Mouse (Mus musculus): ENCODE measurements around the gene Matn4. TPM values are rescaled to one million over a fixed set of nuclear protein-coding genes. Genes with fewer than 3 reads are reported as not detected.

The Matn4 gene
- polyA plus RNA-seq, 1 experiment from 2014 or later = 1.9 TPM

DNA sequence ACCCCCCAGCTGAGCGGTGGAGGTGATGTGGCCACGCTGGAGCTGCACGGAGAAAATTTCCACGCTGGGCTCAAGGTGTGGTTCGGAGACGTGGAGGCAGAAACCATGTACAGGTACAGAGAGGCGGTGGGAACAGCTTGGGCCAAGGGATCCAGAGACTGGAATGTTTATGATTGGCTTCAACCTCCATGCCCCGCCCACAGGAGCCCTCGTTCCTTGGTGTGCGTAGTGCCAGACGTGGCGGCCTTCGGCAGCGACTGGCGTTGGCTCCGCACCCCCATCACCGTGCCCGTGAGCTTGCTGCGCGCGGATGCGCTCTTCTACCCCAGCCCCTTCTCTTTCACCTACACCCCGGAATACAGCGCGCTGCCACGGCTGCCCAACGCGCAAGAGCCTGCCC, 9.2 kb upstream of the Matn4 start:
- no peaks in the 10 kb centered on the region for H3K36me3 ChIP-seq (ENCODE audit: control insufficient read depth, insufficient read depth, low read length)
- peak overlapping the region; percentile 44 for H3K4me2 ChIP-seq (ENCODE audit: low read length)
- WGBS = 25% methylated on average over 28 of the region's 28 CpGs
- no peaks in the 10 kb centered on the region; the same call in 1 of the 2 replicates for H3K27me3 ChIP-seq (replicated peaks; ENCODE audit: control insufficient read depth, insufficient read depth, low read length)
- H3K9me3 ChIP-seq (ENCODE audit: control insufficient read depth, low read length) = no peaks in the 10 kb centered on the region
- H3K27ac ChIP-seq (ENCODE audit: low read depth) = no peak overlapping the region
- no peak for ATAC-seq (replicated peaks; ENCODE audit: low FRiP score, low TSS enrichment, low read depth)
- H3K9ac ChIP-seq (ENCODE audit: low read length) = no peak overlapping the region
- peak overlapping the region; percentile 19 for H3K4me3 ChIP-seq (ENCODE audit: low read depth, low read length)
- no peaks in the 10 kb centered on the region for H3K4me1 ChIP-seq (replicated peaks; ENCODE audit: control insufficient read depth, insufficient read depth, low read length)
- no peak for DNase-seq (ENCODE audit: low spot score)

DNA sequence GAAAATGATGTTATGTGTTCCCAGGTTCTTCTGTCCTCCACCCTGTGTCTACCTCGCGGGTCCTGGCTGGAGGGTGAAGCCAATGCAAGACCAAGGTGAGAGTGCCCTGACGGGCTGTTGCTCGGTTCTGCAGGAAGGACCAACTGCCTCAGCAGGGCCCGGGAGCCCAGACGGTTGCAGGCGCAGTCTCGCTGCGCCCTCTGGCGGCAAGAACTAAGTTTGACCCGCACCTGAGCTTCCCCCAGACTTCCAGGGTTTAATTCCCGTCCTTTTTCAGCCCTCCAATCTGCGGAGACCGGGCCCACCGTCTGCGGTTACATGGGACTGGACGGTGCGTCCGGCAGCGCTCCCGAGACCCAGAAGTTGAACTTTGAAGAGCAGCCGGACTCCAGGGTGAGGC, 2.7 kb upstream of the Matn4 start:
- Histone ChIP-seq H3K9ac (ENCODE audit: low read length) (no peak overlapping the region), H3K9me3 (ENCODE audit: control insufficient read depth, low read length) (no peaks in the 10 kb centered on the region), H3K36me3 (ENCODE audit: control insufficient read depth, insufficient read depth, low read length) (no peaks in the 10 kb centered on the region), H3K27ac (ENCODE audit: low read depth) (no peak overlapping the region), H3K4me1 (replicated peaks; ENCODE audit: control insufficient read depth, insufficient read depth, low read length) (peaks cover 27% of the 10 kb centered on the region), H3K27me3 (replicated peaks; ENCODE audit: control insufficient read depth, insufficient read depth, low read length) (peaks cover 52% of the 10 kb centered on the region), H3K4me2 (ENCODE audit: low read length) (peak overlapping the region; percentile 15; the same call in 1 of the 2 replicates), H3K4me3 (ENCODE audit: low read depth, low read length) (no peak overlapping the region)
- WGBS = 2% methylated on average over 22 of the region's 22 CpGs
- ATAC-seq (replicated peaks; ENCODE audit: low FRiP score, low TSS enrichment, low read depth) (peak; percentile 40; the same call in 1 of the 2 replicates), DNase-seq (ENCODE audit: low spot score) (peak; percentile 84)

DNA sequence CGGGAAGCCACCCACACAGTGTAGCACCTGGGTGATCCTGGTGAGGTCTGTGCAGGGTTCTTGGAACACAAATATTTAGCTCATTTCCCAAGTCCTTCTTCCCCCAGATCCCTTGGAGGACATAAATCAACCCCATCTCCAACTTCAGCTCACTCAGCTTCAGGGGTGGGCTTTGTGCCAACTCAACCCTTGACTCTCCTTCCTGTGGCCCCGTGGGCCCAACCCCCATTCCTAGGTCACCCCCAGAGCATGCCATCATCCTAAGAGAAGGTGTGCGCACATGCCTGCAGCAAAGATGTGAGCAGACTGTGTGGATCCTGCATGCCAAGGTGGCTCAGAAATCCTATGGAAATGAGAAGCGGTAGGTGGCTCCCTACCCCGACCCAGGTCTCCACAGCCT, 559 bp upstream of the Matn4 start:
- Histone ChIP-seq H3K27me3 (replicated peaks; ENCODE audit: control insufficient read depth, insufficient read depth, low read length) (peaks cover 74% of the 10 kb centered on the region), H3K9me3 (ENCODE audit: control insufficient read depth, low read length) (no peaks in the 10 kb centered on the region), H3K4me2 (ENCODE audit: low read length) (peak overlapping the region; percentile 79; the same call in 1 of the 2 replicates), H3K27ac (ENCODE audit: low read depth) (no peak overlapping the region), H3K4me3 (ENCODE audit: low read depth, low read length) (no peak overlapping the region), H3K36me3 (ENCODE audit: control insufficient read depth, insufficient read depth, low read length) (no peaks in the 10 kb centered on the region), H3K4me1 (replicated peaks; ENCODE audit: control insufficient read depth, insufficient read depth, low read length) (peaks cover 27% of the 10 kb centered on the region), H3K9ac (ENCODE audit: low read length) (no peak overlapping the region)
- no peak for ATAC-seq (replicated peaks; ENCODE audit: low FRiP score, low TSS enrichment, low read depth)
- 39% methylated on average over 5 of the region's 5 CpGs for WGBS
- DNase-seq (ENCODE audit: low spot score) = no peak

- WGBS = 2% methylated on average over 48 of the region's 49 CpGs
- peak overlapping the region; percentile 79 for H3K4me2 ChIP-seq (ENCODE audit: low read length)
- H3K9ac ChIP-seq (ENCODE audit: low read length) = peak overlapping the region; percentile 39
- no peaks in the 10 kb centered on the region for H3K36me3 ChIP-seq (ENCODE audit: control insufficient read depth, insufficient read depth, low read length)
- peak overlapping the region; percentile 38 for H3K4me3 ChIP-seq (ENCODE audit: low read depth, low read length)
- peaks cover 86% of the 10 kb centered on the region for H3K27me3 ChIP-seq (replicated peaks; ENCODE audit: control insufficient read depth, insufficient read depth, low read length)
- no peaks in the 10 kb centered on the region for H3K9me3 ChIP-seq (ENCODE audit: control insufficient read depth, low read length)
- peaks cover 27% of the 10 kb centered on the region for H3K4me1 ChIP-seq (replicated peaks; ENCODE audit: control insufficient read depth, insufficient read depth, low read length)
- DNase-seq (ENCODE audit: low spot score) (peak; percentile 76), ATAC-seq (replicated peaks; ENCODE audit: low FRiP score, low TSS enrichment, low read depth) (0 out of 2 replicates have a peak, but pooled peaks have one; percentile 25)
- peak overlapping the region; percentile 33; the same call in 1 of the 2 replicates for H3K27ac ChIP-seq (ENCODE audit: low read depth)
These were observed 624 bp downstream of the Matn4 start for GRCm38 (mm10) chr2:164404082-164404990.

DNA sequence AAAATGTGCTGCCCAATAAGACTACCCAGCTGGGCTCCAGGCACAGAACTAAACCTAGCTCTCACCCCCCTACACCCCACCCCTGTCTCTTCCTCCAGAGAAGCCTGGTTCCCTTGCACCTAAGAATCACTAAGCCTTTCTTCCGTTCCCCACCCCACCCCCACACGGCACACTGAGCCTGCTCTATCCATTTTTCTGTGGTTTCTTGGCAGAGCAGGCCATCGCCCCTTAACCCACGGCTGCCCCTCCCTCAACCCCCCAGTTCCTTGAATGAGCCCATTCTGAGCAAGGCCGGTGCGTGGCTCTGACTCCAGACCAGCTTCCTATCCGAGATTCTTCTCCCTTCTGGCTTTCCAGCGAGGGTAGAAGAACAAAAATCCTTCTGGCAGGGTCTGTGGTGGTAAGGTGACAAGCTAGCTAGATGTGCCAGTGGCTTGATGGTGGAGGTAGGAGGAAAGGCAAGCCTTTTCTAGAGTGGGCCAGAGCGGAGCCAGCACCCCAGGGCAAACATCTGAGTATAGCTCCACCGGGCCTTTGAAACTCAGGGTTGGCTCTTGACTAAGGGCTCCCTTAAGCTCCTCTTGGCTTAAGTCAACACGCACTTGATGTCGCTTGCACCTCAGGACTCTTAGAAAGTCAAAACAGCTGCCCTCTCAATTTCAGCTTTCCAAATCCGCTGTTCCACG, 1.4 kb downstream of the Matn4 start:
- Histone ChIP-seq H3K27me3 (replicated peaks; ENCODE audit: control insufficient read depth, insufficient read depth, low read length) (peaks cover 87% of the 10 kb centered on the region), H3K27ac (ENCODE audit: low read depth) (no peak overlapping the region), H3K9ac (ENCODE audit: low read length) (no peak overlapping the region; the same call in 1 of the 2 replicates), H3K4me1 (replicated peaks; ENCODE audit: control insufficient read depth, insufficient read depth, low read length) (peaks cover 27% of the 10 kb centered on the region), H3K36me3 (ENCODE audit: control insufficient read depth, insufficient read depth, low read length) (no peaks in the 10 kb centered on the region), H3K9me3 (ENCODE audit: control insufficient read depth, low read length) (no peaks in the 10 kb centered on the region), H3K4me3 (ENCODE audit: low read depth, low read length) (peak overlapping the region; percentile 38; the same call in 1 of the 2 replicates), H3K4me2 (ENCODE audit: low read length) (peak overlapping the region; percentile 79)
- no peak for ATAC-seq (replicated peaks; ENCODE audit: low FRiP score, low TSS enrichment, low read depth)
- 20% methylated on average over 14 of the region's 14 CpGs for WGBS
- DNase-seq (ENCODE audit: low spot score) = no peak

GRCm38 (mm10) chr2:164402906-164403305, 2.1 kb downstream of the Matn4 start, which contains the start of gene Rbpjl:
Rbpjl (plus strand) TSS chr2:164403141.
- peak within 1 kb of the TSS; percentile 79 for H3K4me2 ChIP-seq (ENCODE audit: low read length)
- H3K27ac ChIP-seq (ENCODE audit: low read depth) = no peak within 1 kb of the TSS
- peaks cover 25% of the 10 kb centered on the region for H3K4me1 ChIP-seq (replicated peaks; ENCODE audit: control insufficient read depth, insufficient read depth, low read length)
- H3K4me3 ChIP-seq (ENCODE audit: low read depth, low read length) = peak within 1 kb of the TSS; percentile 38
- peak; percentile 62 for ATAC-seq (replicated peaks; ENCODE audit: low FRiP score, low TSS enrichment, low read depth)
- H3K36me3 ChIP-seq (ENCODE audit: control insufficient read depth, insufficient read depth, low read length) = no peaks in the 10 kb centered on the region
- H3K9me3 ChIP-seq (ENCODE audit: control insufficient read depth, low read length) = no peaks in the 10 kb centered on the region
- H3K9ac ChIP-seq (ENCODE audit: low read length) = no peak within 1 kb of the TSS; the same call in 1 of the 2 replicates
- peaks cover 81% of the 10 kb centered on the region for H3K27me3 ChIP-seq (replicated peaks; ENCODE audit: control insufficient read depth, insufficient read depth, low read length)
- DNase-seq (ENCODE audit: low spot score) = peak; percentile 85
- 8% methylated on average over 17 of the region's 17 CpGs for WGBS

DNA sequence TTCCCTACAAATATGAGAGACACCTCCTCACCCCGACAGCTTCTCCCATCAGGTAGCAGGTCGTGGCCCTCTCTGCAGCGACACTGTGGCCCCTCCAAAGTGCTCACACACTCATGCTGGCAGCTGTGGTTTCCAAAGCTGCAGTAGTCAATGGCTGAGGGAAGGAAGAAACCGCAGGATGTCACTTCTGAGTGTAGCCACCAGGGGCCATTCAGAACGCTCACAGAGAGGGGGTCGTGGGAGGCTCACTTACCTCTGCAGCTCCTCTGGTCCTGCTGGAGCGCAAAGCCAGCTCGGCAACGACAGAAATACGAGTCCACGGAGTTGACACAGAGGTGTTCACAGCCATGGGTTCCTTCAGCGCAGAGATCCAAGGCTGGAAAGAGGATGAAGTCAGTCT, 8.0 kb downstream of the Matn4 start:
- no peaks in the 10 kb centered on the region for H3K9me3 ChIP-seq (ENCODE audit: control insufficient read depth, low read length)
- WGBS = 69% methylated on average over 12 of the region's 12 CpGs
- peaks cover 35% of the 10 kb centered on the region for H3K27me3 ChIP-seq (replicated peaks; ENCODE audit: control insufficient read depth, insufficient read depth, low read length)
- H3K4me1 ChIP-seq (replicated peaks; ENCODE audit: control insufficient read depth, insufficient read depth, low read length) = no peaks in the 10 kb centered on the region
- H3K27ac ChIP-seq (ENCODE audit: low read depth) = no peak overlapping the region
- no peak overlapping the region for H3K9ac ChIP-seq (ENCODE audit: low read length)
- DNase-seq (ENCODE audit: low spot score) = no peak
- ATAC-seq (replicated peaks; ENCODE audit: low FRiP score, low TSS enrichment, low read depth) = no peak
- H3K4me2 ChIP-seq (ENCODE audit: low read length) = no peak overlapping the region
- no peaks in the 10 kb centered on the region for H3K36me3 ChIP-seq (ENCODE audit: control insufficient read depth, insufficient read depth, low read length)
- no peak overlapping the region for H3K4me3 ChIP-seq (ENCODE audit: low read depth, low read length)

GRCm38 (mm10) chr2:164396076-164396475, 8.9 kb downstream of the Matn4 start:
- H3K27me3 ChIP-seq (replicated peaks; ENCODE audit: control insufficient read depth, insufficient read depth, low read length) = peaks cover 27% of the 10 kb centered on the region
- peaks cover under 1% of the 10 kb centered on the region; the same call in 1 of the 2 replicates for H3K9me3 ChIP-seq (ENCODE audit: control insufficient read depth, low read length)
- DNase-seq (ENCODE audit: low spot score) = no peak
- H3K4me3 ChIP-seq (ENCODE audit: low read depth, low read length) = no peak overlapping the region
- no peak overlapping the region for H3K4me2 ChIP-seq (ENCODE audit: low read length)
- no peak overlapping the region for H3K27ac ChIP-seq (ENCODE audit: low read depth)
- ATAC-seq (replicated peaks; ENCODE audit: low FRiP score, low TSS enrichment, low read depth) = no peak
- H3K9ac ChIP-seq (ENCODE audit: low read length) = no peak overlapping the region
- 94% methylated on average over 7 of the region's 7 CpGs for WGBS
- no peaks in the 10 kb centered on the region for H3K4me1 ChIP-seq (replicated peaks; ENCODE audit: control insufficient read depth, insufficient read depth, low read length)
- no peaks in the 10 kb centered on the region for H3K36me3 ChIP-seq (ENCODE audit: control insufficient read depth, insufficient read depth, low read length)

Measured in intestine, embryonic 14.5 days (tissue).